Mouse (Mus musculus) neural tube, embryonic 14.5 days (tissue): ENCODE measurements at regions not wholly inside any gene's neighbourhood (a gene's known extent, or its start where the extent isn't known, plus 50 kb on each side); places are given as distances from the start of the nearest gene placed in this dataset.

Source experiments
- ATAC-seq: fragments of 200-750 bp; cut with Nextera tagmentation; 2 replicates; pipeline ENCODE4 v1.8.0; 2017; ENCODE audit warnings: low read depth, mild to moderate bottlenecking, moderate TSS enrichment, moderate library complexity
- H3K27ac ChIP-seq: fragments of 300-500 bp; sonication (generic); 2 replicates; pipeline ENCODE4 v1.5.1; 2014; ENCODE audit warnings: low read depth, mild to moderate bottlenecking, control low read depth, low read length, moderate library complexity, mixed read lengths
- H3K27me3 ChIP-seq: fragments of 300-500 bp; sonication (generic); 2 replicates; pipeline ENCODE4 v1.6.1; 2014; ENCODE audit warnings: low read length; ENCODE audit not compliant: control insufficient read depth, insufficient read depth
- H3K36me3 ChIP-seq: fragments of 300-500 bp; sonication (generic); 2 replicates; pipeline ENCODE4 v1.6.1; 2014; ENCODE audit warnings: low read length, mixed read lengths; ENCODE audit not compliant: control insufficient read depth, insufficient read depth
- H3K4me1 ChIP-seq: fragments of 300-500 bp; sonication (generic); 2 replicates; pipeline ENCODE4 v1.6.1; 2014; ENCODE audit warnings: low read length; ENCODE audit not compliant: control insufficient read depth, insufficient read depth
- H3K4me2 ChIP-seq: fragments of 300-500 bp; sonication (generic); 2 replicates; pipeline ENCODE4 v1.6.1; 2014; ENCODE audit warnings: mild to moderate bottlenecking, low read depth, low read length, control low read depth
- H3K4me3 ChIP-seq: fragments of 300-500 bp; sonication (generic); 2 replicates; pipeline ENCODE4 v1.5.1; 2014; ENCODE audit warnings: low read depth, low read length, control low read depth, mixed read lengths
- H3K9ac ChIP-seq: fragments of 300-500 bp; sonication (generic); replicated peaks from 2 replicates; pipeline ENCODE4 v1.6.1; 2014; ENCODE audit warnings: low read depth, mild to moderate bottlenecking, control low read depth, low read length, mixed read lengths
- H3K9me3 ChIP-seq: fragments of 300-500 bp; sonication (generic); 2 replicates; pipeline ENCODE4 v1.6.1; 2016; ENCODE audit warnings: low read length; ENCODE audit not compliant: control insufficient read depth
- WGBS: fragments of 180-500 bp; shearing (Covaris S2); extraction: QIAGEN DNeasy Blood & Tissue Kit; methylation state at CpG from one replicate; pipeline ENCODE4 v1.1.7; 2014; 5-methylcytosine and 5-hydroxymethylcytosine counted together

GRCm38 (mm10) chr2:178708649-178709048, 278.3 kb downstream of the Cdh26 start:
- Histone ChIP-seq H3K4me3 (no peak overlapping the region), H3K4me1 (no peaks in the 10 kb centered on the region), H3K36me3 (no peaks in the 10 kb centered on the region), H3K9ac (no peak overlapping the region), H3K27ac (no peak overlapping the region), H3K27me3 (no peaks in the 10 kb centered on the region), H3K4me2 (no peak overlapping the region), H3K9me3 (no peaks in the 10 kb centered on the region)
- 94% methylated on average over 2 of the region's 2 CpGs for WGBS
- ATAC-seq = no peak

- ATAC-seq = no peak
Measured at GRCm38 (mm10) chr2:178709192-178709881, 279.0 kb downstream of the Cdh26 start.

GRCm38 (mm10) chr2:178710001-178710400, 279.7 kb downstream of the Cdh26 start:
- WGBS = 80% methylated on average over 3 of the region's 3 CpGs
- Histone ChIP-seq H3K4me1 (no peaks in the 10 kb centered on the region), H3K36me3 (no peaks in the 10 kb centered on the region), H3K9ac (no peak overlapping the region), H3K4me3 (no peak overlapping the region), H3K4me2 (no peak overlapping the region), H3K9me3 (no peaks in the 10 kb centered on the region), H3K27me3 (no peaks in the 10 kb centered on the region), H3K27ac (no peak overlapping the region)
- ATAC-seq = no peak

More at GRCm38 (mm10) chr2:178709192-178709881, 279.0 kb downstream of the Cdh26 start:
- Histone ChIP-seq H3K27ac (no peak overlapping the region), H3K9ac (no peak overlapping the region), H3K4me1 (no peaks in the 10 kb centered on the region), H3K36me3 (no peaks in the 10 kb centered on the region), H3K9me3 (no peaks in the 10 kb centered on the region), H3K4me2 (no peak overlapping the region), H3K4me3 (no peak overlapping the region), H3K27me3 (no peaks in the 10 kb centered on the region)
- 85% methylated on average over 5 of the region's 5 CpGs for WGBS

GRCm38 (mm10) chr2:178711587-178712080, 281.3 kb downstream of the Cdh26 start:
- Histone ChIP-seq H3K4me1 (no peaks in the 10 kb centered on the region), H3K36me3 (no peaks in the 10 kb centered on the region), H3K4me3 (no peak overlapping the region), H3K4me2 (no peak overlapping the region), H3K9ac (no peak overlapping the region), H3K27ac (no peak overlapping the region), H3K27me3 (no peaks in the 10 kb centered on the region), H3K9me3 (no peaks in the 10 kb centered on the region)
- 82% methylated on average over 5 of the region's 5 CpGs for WGBS
- ATAC-seq = no peak

GRCm38 (mm10) chr2:178712391-178712892, 282.1 kb downstream of the Cdh26 start:
- Histone ChIP-seq H3K27me3 (no peaks in the 10 kb centered on the region), H3K9me3 (no peaks in the 10 kb centered on the region), H3K4me2 (no peak overlapping the region), H3K27ac (no peak overlapping the region), H3K36me3 (no peaks in the 10 kb centered on the region), H3K9ac (no peak overlapping the region), H3K4me3 (no peak overlapping the region), H3K4me1 (no peaks in the 10 kb centered on the region)
- ATAC-seq = no peak
- WGBS = 66% methylated on average over 9 of the region's 9 CpGs

- no peak overlapping the region for H3K9ac ChIP-seq
Measured at GRCm38 (mm10) chr2:178715500-178716245, 285.3 kb downstream of the Cdh26 start.

GRCm38 (mm10) chr2:178718048-178718447, 287.7 kb downstream of the Cdh26 start:
- WGBS = 77% methylated on average over 5 of the region's 5 CpGs
- no peaks in the 10 kb centered on the region for H3K27me3 ChIP-seq
- no peak for ATAC-seq
- no peak overlapping the region for H3K4me2 ChIP-seq
- H3K27ac ChIP-seq = no peak overlapping the region
- H3K4me3 ChIP-seq = no peak overlapping the region
- H3K36me3 ChIP-seq = no peaks in the 10 kb centered on the region
- H3K9ac ChIP-seq = no peak overlapping the region
- H3K9me3 ChIP-seq = no peaks in the 10 kb centered on the region
- H3K4me1 ChIP-seq = no peaks in the 10 kb centered on the region

More at GRCm38 (mm10) chr2:178715500-178716245, 285.3 kb downstream of the Cdh26 start:
- WGBS = 69% methylated on average over 5 of the region's 5 CpGs
- ATAC-seq = no peak
- no peaks in the 10 kb centered on the region for H3K36me3 ChIP-seq
- no peaks in the 10 kb centered on the region for H3K9me3 ChIP-seq
- no peak overlapping the region for H3K4me2 ChIP-seq
- no peak overlapping the region for H3K27ac ChIP-seq
- H3K27me3 ChIP-seq = no peaks in the 10 kb centered on the region
- no peak overlapping the region for H3K4me3 ChIP-seq
- H3K4me1 ChIP-seq = no peaks in the 10 kb centered on the region

GRCm38 (mm10) chr2:178723455-178723854, 293.1 kb downstream of the Cdh26 start:
- Histone ChIP-seq H3K27me3 (no peaks in the 10 kb centered on the region), H3K4me1 (peaks cover 6% of the 10 kb centered on the region; the same call in 1 of the 2 replicates), H3K9me3 (no peaks in the 10 kb centered on the region), H3K27ac (no peak overlapping the region), H3K4me2 (no peak overlapping the region), H3K4me3 (no peak overlapping the region), H3K36me3 (no peaks in the 10 kb centered on the region), H3K9ac (no peak overlapping the region)
- WGBS = 58% methylated on average over 3 of the region's 3 CpGs
- no peak for ATAC-seq

- no peaks in the 10 kb centered on the region for H3K36me3 ChIP-seq
- no peak overlapping the region for H3K4me3 ChIP-seq
- no peak overlapping the region for H3K9ac ChIP-seq
- 19% methylated on average over 5 of the region's 5 CpGs for WGBS
- no peaks in the 10 kb centered on the region for H3K27me3 ChIP-seq
- no peak; the same call in 1 of the 2 replicates for ATAC-seq
- peaks cover 10% of the 10 kb centered on the region; the same call in 1 of the 2 replicates for H3K4me1 ChIP-seq
- H3K9me3 ChIP-seq = no peaks in the 10 kb centered on the region
- H3K27ac ChIP-seq = no peak overlapping the region
- H3K4me2 ChIP-seq = no peak overlapping the region
Measured at GRCm38 (mm10) chr2:178724228-178724627, 293.9 kb downstream of the Cdh26 start.
